ENCODE assay signal across 31 mouse cellular contexts in genomic region chr13:51289442-51289841, GRCm38 (mm10).
DNase-seq lines count a peak whose midpoint lies in the region; ATAC-seq and TF ChIP-seq lines count a peak whose summit lies in the region.
"Had no signal": no experiment of that assay in that cellular context is flagged by ENCODE, and none has a peak within 500 bp of the region (broad histone marks: within the 10 kb centered on the region; RNA-seq: fewer than 3 reads in every experiment).

No protein-coding gene starts in this region.

- TF ChIP-seq CTCF in gastrocnemius, adult 2 months (IDR thresholded peaks at IDR 0.05), result no peak

- 53% methylated on average over 4 of the region's 4 CpGs for WGBS in embryonic facial prominence, embryonic 14.5 days
- WGBS in embryonic facial prominence, embryonic 10.5 days, result 78% methylated on average over 4 of the region's 4 CpGs
- WGBS in hindbrain, embryonic 16.5 days, result 69% methylated on average over 4 of the region's 4 CpGs
- WGBS in hindbrain, embryonic 11.5 days, result 79% methylated on average over 4 of the region's 4 CpGs
- WGBS in midbrain, embryonic 15.5 days, result 75% methylated on average over 4 of the region's 4 CpGs
- WGBS in midbrain, embryonic 10.5 days, result 75% methylated on average over 4 of the region's 4 CpGs

- peaks cover 6% of the 10 kb centered on the region; the same call in 1 of the 2 replicates for H3K4me1 ChIP-seq in embryonic facial prominence, embryonic 14.5 days (ENCODE audit: control insufficient read depth, insufficient read depth, low read length)
- peaks cover 13% of the 10 kb centered on the region for H3K4me1 ChIP-seq in embryonic facial prominence, embryonic 10.5 days
- no peaks in the 10 kb centered on the region for H3K4me1 ChIP-seq in hindbrain, embryonic 16.5 days (ENCODE audit: control insufficient read depth, insufficient read depth, low read depth, low read length)
- H3K4me1 ChIP-seq in hindbrain, embryonic 11.5 days (replicated peaks; ENCODE audit: control insufficient read depth, insufficient read depth, low read length), result no peaks in the 10 kb centered on the region
- H3K4me1 ChIP-seq in midbrain, embryonic 15.5 days, result no peaks in the 10 kb centered on the region
- no peaks in the 10 kb centered on the region for H3K4me1 ChIP-seq in midbrain, embryonic 10.5 days
- H3K4me1 ChIP-seq: liver, embryonic 12.5 days; midbrain, embryonic 12.5 days; neural tube, embryonic 15.5 days had no signal

- H3K27ac ChIP-seq in embryonic facial prominence, embryonic 14.5 days (replicated peaks; ENCODE audit: low read depth, low read length), result no peak overlapping the region
- H3K27ac ChIP-seq in embryonic facial prominence, embryonic 10.5 days (replicated peaks), result no peak overlapping the region
- H3K27ac ChIP-seq in gastrocnemius, adult 2 months, result 0 out of 2 replicates have a peak overlapping the region, but pooled peaks have one; percentile 16
- H3K27ac ChIP-seq in hindbrain, embryonic 16.5 days (ENCODE audit: low read depth, low read length), result peak overlapping the region; percentile 13; the same call in 1 of the 2 replicates
- no peak overlapping the region for H3K27ac ChIP-seq in hindbrain, embryonic 11.5 days (ENCODE audit: low read depth, low read length)
- peak overlapping the region; percentile 41; the same call in 1 of the 2 replicates for H3K27ac ChIP-seq in midbrain, embryonic 15.5 days
- no peak overlapping the region for H3K27ac ChIP-seq in midbrain, embryonic 10.5 days (replicated peaks)
- H3K27ac ChIP-seq: limb, embryonic 13.5 days; liver, embryonic 12.5 days; midbrain, embryonic 12.5 days had no signal

- DNase-seq in embryonic facial prominence, embryonic 14.5 days (ENCODE audit: low spot score), result peak; percentile 67
- no peak for DNase-seq in embryonic facial prominence, embryonic 10.5 days (ENCODE audit: low spot score)
- no peak for DNase-seq in gastrocnemius, adult 2 months
- no peak for DNase-seq in gastrocnemius, adult 8-10 months (ENCODE audit: low spot score in 2 of 2)
- DNase-seq in hindbrain, embryonic 11.5 days (ENCODE audit: low spot score), result no peak
- DNase-seq in midbrain, embryonic 10.5 days (ENCODE audit: low spot score), result no peak
- DNase-seq: adrenal gland, adult 2 months; adrenal gland, postnatal 36 days; cerebellum, adult 18-20 months; cerebellum, postnatal 10 days; gastrocnemius, postnatal 14 days; heart, postnatal 36 days; kidney, adult 11 months; kidney, postnatal 36 days; liver, postnatal 0 days; lung, postnatal 36 days; retina, postnatal 1 day; spleen, adult 18-20 months; thymus, adult 18-20 months; thymus, postnatal 25 days had no signal

- no peaks in the 10 kb centered on the region for H3K27me3 ChIP-seq in embryonic facial prominence, embryonic 14.5 days (replicated peaks; ENCODE audit: control insufficient read depth, insufficient read depth, low read length)
- H3K27me3 ChIP-seq in embryonic facial prominence, embryonic 10.5 days (replicated peaks; ENCODE audit: low read depth, poor library complexity, severe bottlenecking), result no peaks in the 10 kb centered on the region
- H3K27me3 ChIP-seq in hindbrain, embryonic 16.5 days (replicated peaks; ENCODE audit: control insufficient read depth, insufficient read depth, low read length), result no peaks in the 10 kb centered on the region
- H3K27me3 ChIP-seq in hindbrain, embryonic 11.5 days (ENCODE audit: control insufficient read depth, insufficient read depth, low read length), result no peaks in the 10 kb centered on the region
- H3K27me3 ChIP-seq in midbrain, embryonic 15.5 days (replicated peaks), result no peaks in the 10 kb centered on the region
- H3K27me3 ChIP-seq in midbrain, embryonic 10.5 days (ENCODE audit: low read depth, poor library complexity, severe bottlenecking), result no peaks in the 10 kb centered on the region
- H3K27me3 ChIP-seq: CH12.LX; limb, embryonic 13.5 days; liver, embryonic 12.5 days; midbrain, embryonic 12.5 days; neural tube, embryonic 15.5 days had no signal

- no peak overlapping the region for H3K9ac ChIP-seq in embryonic facial prominence, embryonic 14.5 days (ENCODE audit: low read depth, low read length)
- H3K9ac ChIP-seq in hindbrain, embryonic 16.5 days (ENCODE audit: low read depth, low read length), result no peak overlapping the region
- H3K9ac ChIP-seq in hindbrain, embryonic 11.5 days (ENCODE audit: low read depth, low read length), result no peak overlapping the region
- no peak overlapping the region for H3K9ac ChIP-seq in midbrain, embryonic 15.5 days
- H3K9ac ChIP-seq: limb, embryonic 13.5 days; liver, embryonic 12.5 days; liver, postnatal 0 days; midbrain, embryonic 12.5 days; neural tube, embryonic 15.5 days had no signal

- H3K4me3 ChIP-seq in embryonic facial prominence, embryonic 14.5 days (ENCODE audit: low read depth, low read length), result no peak overlapping the region
- H3K4me3 ChIP-seq in embryonic facial prominence, embryonic 10.5 days, result no peak overlapping the region
- H3K4me3 ChIP-seq in gastrocnemius, adult 2 months, result no peak overlapping the region
- no peak overlapping the region for H3K4me3 ChIP-seq in hindbrain, embryonic 16.5 days (ENCODE audit: low read length)
- H3K4me3 ChIP-seq in hindbrain, embryonic 11.5 days (ENCODE audit: low read depth, low read length), result no peak overlapping the region
- no peak overlapping the region for H3K4me3 ChIP-seq in midbrain, embryonic 15.5 days
- no peak overlapping the region for H3K4me3 ChIP-seq in midbrain, embryonic 10.5 days
- H3K4me3 ChIP-seq: layer of hippocampus, adult 2 months; limb, embryonic 13.5 days; liver, embryonic 12.5 days; midbrain, embryonic 12.5 days; neural tube, embryonic 15.5 days had no signal

- intact Hi-C loops in gastrocnemius, adult 2 months (cut with DNase I), result no loop called here

- no peaks in the 10 kb centered on the region for H3K36me3 ChIP-seq in embryonic facial prominence, embryonic 14.5 days (ENCODE audit: control insufficient read depth, insufficient read depth, low read length)
- H3K36me3 ChIP-seq in embryonic facial prominence, embryonic 10.5 days (replicated peaks), result no peaks in the 10 kb centered on the region
- H3K36me3 ChIP-seq in hindbrain, embryonic 16.5 days (ENCODE audit: control insufficient read depth, insufficient read depth, low read length), result no peaks in the 10 kb centered on the region
- no peaks in the 10 kb centered on the region for H3K36me3 ChIP-seq in hindbrain, embryonic 11.5 days (ENCODE audit: control insufficient read depth, insufficient read depth, low read length)
- no peaks in the 10 kb centered on the region for H3K36me3 ChIP-seq in midbrain, embryonic 15.5 days (replicated peaks)
- no peaks in the 10 kb centered on the region for H3K36me3 ChIP-seq in midbrain, embryonic 10.5 days
- H3K36me3 ChIP-seq: limb, embryonic 13.5 days; liver, embryonic 12.5 days; midbrain, embryonic 12.5 days; neural tube, embryonic 15.5 days had no signal

- no peaks in the 10 kb centered on the region for H3K9me3 ChIP-seq in embryonic facial prominence, embryonic 14.5 days (ENCODE audit: control insufficient read depth, low read length)
- H3K9me3 ChIP-seq in embryonic facial prominence, embryonic 10.5 days, result peaks cover 12% of the 10 kb centered on the region; the same call in 1 of the 2 replicates
- no peaks in the 10 kb centered on the region for H3K9me3 ChIP-seq in hindbrain, embryonic 16.5 days (ENCODE audit: control insufficient read depth, low read length)
- H3K9me3 ChIP-seq in hindbrain, embryonic 11.5 days (ENCODE audit: control insufficient read depth, low read length), result no peaks in the 10 kb centered on the region
- H3K9me3 ChIP-seq in midbrain, embryonic 15.5 days, result no peaks in the 10 kb centered on the region
- H3K9me3 ChIP-seq in midbrain, embryonic 10.5 days (replicated peaks), result 0 out of 2 replicates have a peak, but pooled peaks cover 3% of the 10 kb centered on the region
- H3K9me3 ChIP-seq: neural tube, embryonic 15.5 days had no signal

- no peak overlapping the region for H3K4me2 ChIP-seq in embryonic facial prominence, embryonic 14.5 days (ENCODE audit: low read depth, low read length)
- no peak overlapping the region for H3K4me2 ChIP-seq in hindbrain, embryonic 16.5 days (ENCODE audit: low read length)
- H3K4me2 ChIP-seq in hindbrain, embryonic 11.5 days (replicated peaks; ENCODE audit: low read depth, low read length), result no peak overlapping the region
- H3K4me2 ChIP-seq in midbrain, embryonic 15.5 days, result no peak overlapping the region
- H3K4me2 ChIP-seq: heart, embryonic 11.5 days; limb, embryonic 13.5 days; liver, embryonic 12.5 days; midbrain, embryonic 12.5 days; neural tube, embryonic 15.5 days had no signal

- ATAC-seq in embryonic facial prominence, embryonic 14.5 days (ENCODE audit: low read depth), result peak; percentile 76; the same call in 1 of the 2 replicates
- ATAC-seq in hindbrain, embryonic 16.5 days, result no peak
- ATAC-seq in hindbrain, embryonic 11.5 days (ENCODE audit: low FRiP score), result no peak
- no peak for ATAC-seq in midbrain, embryonic 15.5 days (replicated peaks)
- ATAC-seq: activated CD4-positive, CD25-positive, alpha-beta regulatory T cell, adult 4 months; inflammation-experienced regulatory T-cells, adult 6 months; liver, embryonic 12.5 days; liver, postnatal 0 days had no signal

Comparison
In these comparisons a context has a peak if more than half of its experiments do, and no peak if none do; other contexts are left out.
1. H3K27ac ChIP-seq: peak in gastrocnemius, adult 2 months (single experiment), hindbrain, embryonic 16.5 days (single experiment) and midbrain, embryonic 15.5 days (single experiment); none in embryonic facial prominence, embryonic 14.5 days (single experiment), embryonic facial prominence, embryonic 10.5 days (single experiment), hindbrain, embryonic 11.5 days (single experiment) and midbrain, embryonic 10.5 days (single experiment).